Mouse (Mus musculus) heart, postnatal 25 days (tissue): ENCODE data around the gene Gm8453. TPM values are rescaled to one million over a fixed set of nuclear protein-coding genes. Genes with fewer than 3 reads are reported as not detected.
"Not testable (repeated sequence)": the region's sequence is repeated elsewhere in the genome, so short reads cannot be mapped to it uniquely, and the experiment has no call there.

Source experiments
- DNase-seq: peaks from one replicate; pipeline ENCODE4 v3.0.0; 2022; ENCODE audit warnings: low spot score
- intact Hi-C: fragments of 180-260 bp; cut with DNase I; formaldehyde crosslinking; loops from one replicate; pipeline ENCODE4 v1.15.1; 2025
- total RNA-seq, 2 experiments: library from RNA; stranded (reverse); gene quantifications; 2 replicates each; pipeline ENCODE4 v1.2.3; 2021

The Gm8453 gene
- total RNA-seq, result not detected

DNA sequence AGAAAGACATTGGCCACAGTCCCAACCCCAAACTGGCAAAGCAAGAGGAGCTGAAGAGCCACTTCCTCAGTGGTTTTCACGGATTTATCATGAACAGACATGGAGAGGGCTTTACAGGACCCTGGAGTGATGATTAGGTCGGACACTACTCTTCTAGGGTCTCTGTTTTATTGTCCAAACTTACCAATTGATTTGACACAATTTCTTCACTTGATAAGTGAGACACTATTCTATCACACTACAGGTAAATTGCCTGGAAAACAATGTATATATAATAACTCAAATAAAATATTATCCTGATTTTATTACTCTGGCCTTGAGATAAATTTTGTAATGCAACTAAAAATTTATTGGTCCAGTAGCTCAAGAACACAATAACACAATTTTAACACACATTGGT lies at the start of gene Gm8453:
Gene Gm8453 (minus strand): TSS at position 101 of the 400 bp plus-strand sequence.
- DNase-seq, intact Hi-C loops: not testable (repeated sequence)

- intact Hi-C loops, DNase-seq: not testable (repeated sequence)
These were observed 28.1 kb downstream of the Gm8453 start, which contains the start of gene Gm8653 for GRCm38 (mm10) chr7:22201164-22201563. Gene Gm8653 (minus strand): TSS chr7:22201264.

DNA sequence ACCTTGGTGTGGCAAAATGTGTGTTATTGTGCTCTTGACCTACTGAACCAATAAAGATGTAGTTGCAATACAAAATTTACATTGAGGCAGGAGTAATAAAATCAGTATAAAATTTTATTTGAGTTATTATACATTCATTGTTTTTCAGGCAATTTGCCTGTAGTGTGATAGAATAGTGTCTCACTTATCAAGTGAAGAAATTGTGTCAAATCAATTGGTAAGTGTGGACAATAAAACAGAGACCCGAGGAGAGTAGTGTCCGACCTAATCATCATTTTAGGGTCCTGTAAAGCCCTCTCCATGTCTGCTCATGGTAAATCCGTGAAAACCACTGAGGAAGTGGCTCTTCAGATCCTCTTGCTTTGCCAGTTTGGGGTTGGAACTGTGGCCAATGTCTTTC lies 40.2 kb downstream of the Gm8453 start, which contains the start of gene Vmn1r143:
Gene Vmn1r143 (plus strand): TSS at position 301 of the 400 bp plus-strand sequence.
- not testable (repeated sequence) for DNase-seq

More for the DNA sequence above, 40.2 kb downstream of the Gm8453 start, which contains the start of gene Vmn1r143:
- intact Hi-C loops, result not testable (repeated sequence)

Other genes with a start within 250 kb of the Gm8453 start
- gene Vmn1r137, start 234.9 kb downstream of the Gm8453 start, total RNA-seq, result not detected
- not detected for gene Vmn1r138, start 200.6 kb downstream of the Gm8453 start, total RNA-seq
- gene Gm6176, start 173.2 kb downstream of the Gm8453 start, total RNA-seq, result not detected
- gene Vmn1r139, start 160.4 kb downstream of the Gm8453 start, total RNA-seq, result not detected
- gene Gm16451, start 111.2 kb downstream of the Gm8453 start, total RNA-seq, result not detected
- gene Gm10666, start 94.7 kb downstream of the Gm8453 start, total RNA-seq, result not detected
- not detected for gene Vmn1r142, start 65.4 kb downstream of the Gm8453 start, total RNA-seq
- not detected for gene Vmn1r143, start 40.1 kb downstream of the Gm8453 start, total RNA-seq
- not detected for gene Gm8653, start 28.2 kb downstream of the Gm8453 start, total RNA-seq
- not detected for gene Gm4187, start 100.2 kb upstream of the Gm8453 start, total RNA-seq
- gene Gm8660, start 141.6 kb upstream of the Gm8453 start, total RNA-seq, result not detected
- not detected for gene Vmn1r148, start 184.1 kb upstream of the Gm8453 start, total RNA-seq
- not detected for gene Vmn1r149, start 208.7 kb upstream of the Gm8453 start, total RNA-seq
- gene Gm10665, start 234.6 kb upstream of the Gm8453 start, total RNA-seq, result not detected